Mouse (Mus musculus) liver, adult 2 months (tissue): ENCODE measurements at regions not wholly inside any gene's neighbourhood (a gene's known extent, or its start where the extent isn't known, plus 50 kb on each side); places are given as distances from the start of the nearest gene placed in this dataset.
A peak's percentile ranks its signal among the peaks of the same experiment; 100 is the strongest.

Source experiments
- DNase-seq: peaks from one replicate; pipeline ENCODE4 v3.0.0-alpha.2; 2011; ENCODE audit warnings: low read depth, low spot score; ENCODE audit errors: extremely low read depth
- H3K27ac ChIP-seq: fragments of 200-500 bp; replicated peaks from 2 replicates; pipeline ENCODE4 v1.5.1; 2012; ENCODE audit warnings: low read depth, mild to moderate bottlenecking, control low read depth, inconsistent platforms, low read length; ENCODE audit not compliant: insufficient read depth
- H3K27me3 ChIP-seq: fragments of 200-500 bp; 2 replicates; pipeline ENCODE4 v1.6.1; 2012; ENCODE audit warnings: mild to moderate bottlenecking, moderate library complexity, low read length, inconsistent platforms; ENCODE audit not compliant: control insufficient read depth, insufficient read depth
- H3K36me3 ChIP-seq: fragments of 200-500 bp; 2 replicates; pipeline ENCODE4 v1.6.1; 2012; ENCODE audit warnings: low read length, inconsistent platforms; ENCODE audit not compliant: control insufficient read depth, insufficient read depth
- H3K4me1 ChIP-seq: fragments of 200-500 bp; 2 replicates; pipeline ENCODE4 v1.6.1; 2011; ENCODE audit warnings: low read length; ENCODE audit not compliant: control insufficient read depth, insufficient read depth
- H3K4me3 ChIP-seq: fragments of 200-500 bp; 2 replicates; pipeline ENCODE4 v1.5.1; 2011; ENCODE audit warnings: low read depth, mild to moderate bottlenecking, control low read depth, low read length, moderate library complexity; ENCODE audit not compliant: insufficient read depth
- H3K79me2 ChIP-seq: fragments of 200-500 bp; 2 replicates; pipeline ENCODE4 v1.6.1; 2012; ENCODE audit warnings: inconsistent platforms, mild to moderate bottlenecking, low read length, moderate library complexity; ENCODE audit not compliant: control insufficient read depth, insufficient read depth
- H3K9ac ChIP-seq: fragments of 200-500 bp; 2 replicates; pipeline ENCODE4 v1.6.1; 2012; ENCODE audit warnings: low read depth, mild to moderate bottlenecking, control low read depth, inconsistent platforms, low read length
- CTCF ChIP-seq: fragments of 200-500 bp; IDR thresholded peaks from 2 replicates; pipeline ENCODE4 v1.5.1; 2011; ENCODE audit warnings: low read depth, low read length, control low read depth
- POLR2A ChIP-seq: fragments of 200-500 bp; IDR thresholded peaks from 2 replicates; pipeline ENCODE4 v1.6.1; 2011; ENCODE audit warnings: low read length, control low read depth; ENCODE audit not compliant: insufficient read depth; ENCODE audit errors: extremely low read depth
- WGBS: fragments of 180-500 bp; shearing (Covaris S2); methylation state at CpG from one replicate; pipeline ENCODE4 v1.1.7; 2018; 5-methylcytosine and 5-hydroxymethylcytosine counted together

DNA sequence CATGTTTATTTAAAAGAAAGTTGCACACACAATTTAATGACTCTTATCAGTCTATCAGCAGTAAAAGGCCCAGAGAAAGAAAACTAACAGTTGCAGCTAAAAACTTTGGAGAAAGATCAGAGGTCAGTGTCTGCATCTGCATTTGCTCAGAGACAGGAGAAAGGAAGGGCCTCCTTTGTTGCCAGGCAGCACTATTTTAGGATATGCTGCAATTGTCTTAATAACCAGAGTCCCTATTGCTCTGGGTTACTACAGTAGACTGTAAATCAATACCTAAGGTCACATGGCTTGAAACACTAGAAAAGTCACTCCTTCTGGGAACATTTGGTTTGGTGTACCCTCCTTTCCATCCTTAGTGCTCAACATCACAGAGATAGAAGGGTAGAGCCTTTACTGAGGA lies 175.7 kb downstream of the Hdgfl1 start:
- no peaks in the 10 kb centered on the region for H3K4me1 ChIP-seq
- TF ChIP-seq POLR2A, result no peak
- no peak for TF ChIP-seq CTCF
- no peak overlapping the region for H3K4me3 ChIP-seq
- no peaks in the 10 kb centered on the region for H3K27me3 ChIP-seq
- no peaks in the 10 kb centered on the region for H3K79me2 ChIP-seq
- no peak for DNase-seq
- H3K36me3 ChIP-seq, result no peaks in the 10 kb centered on the region
- no peak overlapping the region for H3K27ac ChIP-seq
- no peak overlapping the region for H3K9ac ChIP-seq

DNA sequence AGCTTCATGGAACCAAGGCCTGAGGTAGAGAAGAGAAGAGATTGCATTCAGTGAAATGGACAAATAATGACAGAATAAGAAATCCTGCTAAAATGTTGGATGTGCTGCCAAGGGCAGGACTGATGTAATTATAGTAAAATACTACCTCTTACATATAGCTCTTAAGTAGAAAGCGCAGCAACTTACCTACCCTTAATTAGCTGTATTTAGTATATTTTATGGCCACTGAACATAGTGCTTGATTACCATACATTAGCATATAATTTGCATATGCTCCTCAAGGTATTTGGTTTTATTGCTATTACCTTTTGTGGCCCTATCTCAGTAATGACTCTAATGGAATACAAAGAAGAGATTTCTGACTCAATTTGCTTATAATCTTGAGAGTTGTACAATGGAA lies 176.2 kb downstream of the Hdgfl1 start:
- no peak for DNase-seq

DNA sequence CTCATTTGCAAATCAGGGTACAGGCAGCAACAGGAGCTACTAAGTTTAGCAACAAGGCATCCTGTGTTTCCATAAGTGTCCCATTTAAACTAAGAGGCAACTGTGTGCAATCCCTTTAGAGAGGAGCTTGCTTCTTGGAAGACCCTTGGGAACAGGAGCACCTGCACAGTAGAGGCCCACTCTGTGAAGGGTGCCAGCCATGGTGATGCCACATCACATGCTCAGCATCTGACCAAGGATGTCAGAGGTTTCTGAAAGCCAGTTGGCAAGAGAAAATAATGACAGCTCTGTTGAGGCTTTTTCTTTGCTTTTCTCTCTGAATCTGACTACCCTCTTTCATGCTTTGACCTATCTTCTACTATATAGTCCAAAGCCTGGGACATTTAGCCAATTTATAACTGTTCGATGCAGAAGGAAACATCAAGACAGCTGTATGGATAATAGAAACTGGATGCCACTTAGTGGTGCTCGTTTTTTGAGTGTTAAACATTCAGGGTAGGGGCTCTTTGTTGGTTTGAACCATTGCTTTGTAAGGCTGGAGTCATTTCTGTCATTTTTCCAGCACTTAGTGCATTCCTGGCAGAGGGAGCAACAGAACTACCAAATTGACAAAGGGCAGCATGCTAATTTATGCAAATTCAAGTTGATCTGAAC lies 193.9 kb downstream of the Hdgfl1 start:
- no peaks in the 10 kb centered on the region for H3K27me3 ChIP-seq
- no peaks in the 10 kb centered on the region for H3K4me1 ChIP-seq
- H3K4me3 ChIP-seq, result no peak overlapping the region
- no peaks in the 10 kb centered on the region for H3K36me3 ChIP-seq
- H3K27ac ChIP-seq, result no peak overlapping the region
- no peak overlapping the region for H3K9ac ChIP-seq
- DNase-seq, result no peak
- WGBS, result 52% methylated on average over 2 of the region's 2 CpGs
- no peak for TF ChIP-seq CTCF
- no peak for TF ChIP-seq POLR2A
- H3K79me2 ChIP-seq, result no peaks in the 10 kb centered on the region

More for the DNA sequence above, 176.2 kb downstream of the Hdgfl1 start:
- no peak overlapping the region for H3K9ac ChIP-seq
- H3K27ac ChIP-seq, result no peak overlapping the region
- no peaks in the 10 kb centered on the region for H3K4me1 ChIP-seq
- TF ChIP-seq CTCF (no peak), POLR2A (no peak)
- no peaks in the 10 kb centered on the region for H3K27me3 ChIP-seq
- H3K79me2 ChIP-seq, result no peaks in the 10 kb centered on the region
- WGBS, result 98% methylated on average over 1 of the region's 1 CpGs
- no peak overlapping the region for H3K4me3 ChIP-seq
- H3K36me3 ChIP-seq, result no peaks in the 10 kb centered on the region

- no peaks in the 10 kb centered on the region for H3K79me2 ChIP-seq
- H3K36me3 ChIP-seq, result no peaks in the 10 kb centered on the region
- H3K9ac ChIP-seq, result no peak overlapping the region
- no peak for TF ChIP-seq POLR2A
- no peak for TF ChIP-seq CTCF
- no peaks in the 10 kb centered on the region for H3K4me1 ChIP-seq
- no peak overlapping the region for H3K27ac ChIP-seq
- no peak for DNase-seq
- H3K27me3 ChIP-seq, result no peaks in the 10 kb centered on the region; the same call in 1 of the 2 replicates
- H3K4me3 ChIP-seq, result no peak overlapping the region
- WGBS, result 78% methylated on average over 4 of the region's 4 CpGs
Measured at GRCm38 (mm10) chr13:26569422-26569821, 200.5 kb downstream of the Hdgfl1 start.

DNA sequence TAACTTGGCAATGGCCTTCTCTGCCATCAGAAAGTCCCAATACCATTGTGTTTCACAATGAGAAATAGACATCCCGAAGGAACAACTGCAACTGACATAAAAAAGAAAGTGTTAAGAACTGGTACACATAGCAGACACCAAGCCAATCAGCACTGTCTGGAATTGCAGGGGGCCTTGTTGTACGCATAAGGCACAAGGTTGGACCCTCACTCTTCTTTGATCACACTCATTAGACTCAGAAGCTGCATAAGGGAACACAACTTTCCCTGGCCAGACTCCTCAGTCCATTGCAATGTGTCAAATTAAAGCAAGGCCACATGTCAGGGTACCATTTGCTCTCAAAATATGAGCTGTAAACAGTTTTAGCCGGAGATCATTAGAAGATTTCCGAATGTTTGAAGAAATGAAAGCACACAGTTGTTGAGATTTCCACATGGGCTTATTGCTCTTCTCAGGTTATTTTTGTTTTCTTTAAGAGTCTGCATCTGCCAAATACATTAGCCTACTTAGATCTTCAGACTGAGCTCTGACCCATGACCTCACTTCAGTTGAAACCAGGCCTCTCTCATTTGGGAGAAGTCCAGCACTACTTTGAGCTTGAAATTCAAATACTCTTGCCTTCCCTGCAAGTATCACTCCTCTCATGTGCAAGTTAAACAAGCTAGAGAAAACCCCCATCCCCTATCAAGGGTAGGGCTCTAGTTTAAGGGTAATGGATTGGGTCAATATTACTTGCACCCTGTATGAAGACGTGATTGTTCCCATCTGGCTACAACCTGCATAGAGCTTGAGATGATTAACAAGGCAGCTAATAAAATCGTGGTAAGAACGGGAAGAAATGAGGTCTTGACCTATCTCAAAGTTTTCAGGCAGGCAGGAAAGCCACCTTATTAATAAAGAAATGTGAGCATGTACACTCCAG lies 204.8 kb downstream of the Hdgfl1 start:
- TF ChIP-seq POLR2A (no peak), CTCF (no peak)
- Histone ChIP-seq H3K36me3 (no peaks in the 10 kb centered on the region), H3K9ac (no peak overlapping the region), H3K79me2 (no peaks in the 10 kb centered on the region), H3K27me3 (no peaks in the 10 kb centered on the region; the same call in 1 of the 2 replicates), H3K4me1 (no peaks in the 10 kb centered on the region), H3K27ac (no peak overlapping the region), H3K4me3 (no peak overlapping the region)
- DNase-seq, result peak; percentile 1
- 76% methylated on average over 7 of the region's 7 CpGs for WGBS

GRCm38 (mm10) chr13:26558366-26558765 lies 211.6 kb downstream of the Hdgfl1 start:
- H3K4me1 ChIP-seq, result no peaks in the 10 kb centered on the region
- 57% methylated on average over 1 of the region's 1 CpGs for WGBS
- no peaks in the 10 kb centered on the region for H3K27me3 ChIP-seq
- TF ChIP-seq CTCF (no peak), POLR2A (no peak)
- H3K9ac ChIP-seq, result no peak overlapping the region
- H3K36me3 ChIP-seq, result no peaks in the 10 kb centered on the region
- no peak overlapping the region for H3K4me3 ChIP-seq
- H3K27ac ChIP-seq, result no peak overlapping the region
- no peak for DNase-seq
- no peaks in the 10 kb centered on the region for H3K79me2 ChIP-seq
